Mouse (Mus musculus) embryonic facial prominence, embryonic 10.5 days (tissue): ENCODE measurements around the gene Sat2. TPM values are rescaled to one million over a fixed set of nuclear protein-coding genes. Genes with fewer than 3 reads are reported as not detected.
A peak's percentile ranks its signal among the peaks of the same experiment; 100 is the strongest.
"Not testable (repeated sequence)": the region's sequence is repeated elsewhere in the genome, so short reads cannot be mapped to it uniquely, and the experiment has no call there.

Source experiments
- DNase-seq: peaks from one replicate; pipeline ENCODE4 v3.0.0-alpha.2; 2017; ENCODE audit warnings: low spot score
- H3K27ac ChIP-seq: fragments of 300-500 bp; sonication (generic); replicated peaks from 2 replicates; pipeline ENCODE4 v1.5.1; 2016; ENCODE audit warnings: mild to moderate bottlenecking
- H3K27me3 ChIP-seq: fragments of 300-500 bp; sonication (generic); replicated peaks from 2 replicates; pipeline ENCODE4 v1.6.1; 2016; ENCODE audit warnings: low read depth, mild to moderate bottlenecking; ENCODE audit not compliant: poor library complexity, severe bottlenecking
- H3K36me3 ChIP-seq: fragments of 300-500 bp; sonication (generic); replicated peaks from 2 replicates; pipeline ENCODE4 v1.6.1; 2016; ENCODE audit warnings: mild to moderate bottlenecking, moderate library complexity
- H3K4me1 ChIP-seq: fragments of 300-500 bp; sonication (generic); 2 replicates; pipeline ENCODE4 v1.6.1; 2016
- H3K4me3 ChIP-seq: fragments of 300-500 bp; sonication (generic); 2 replicates; pipeline ENCODE4 v1.5.1; 2016; ENCODE audit warnings: mild to moderate bottlenecking, moderate library complexity
- H3K9me3 ChIP-seq: fragments of 300-500 bp; sonication (generic); 2 replicates; pipeline ENCODE4 v1.6.1; 2016; ENCODE audit warnings: mild to moderate bottlenecking
- WGBS: fragments of 180-500 bp; shearing (Covaris S2); methylation state at CpG from one replicate; pipeline ENCODE4 v1.1.7; 2016; 5-methylcytosine and 5-hydroxymethylcytosine counted together
- polyA plus RNA-seq: library from polyadenylated mRNA; unstranded; fragments of >200 nt; fragmentation: Nextera tagmentation; extraction: Ambion mirVana; gene quantifications from 2 replicates; pipeline ENCODE4 v1.2.1, GENCODE M21; 2016

The Sat2 gene
- polyA plus RNA-seq, 1 experiment from 2014 or later = 16.0 TPM

DNA sequence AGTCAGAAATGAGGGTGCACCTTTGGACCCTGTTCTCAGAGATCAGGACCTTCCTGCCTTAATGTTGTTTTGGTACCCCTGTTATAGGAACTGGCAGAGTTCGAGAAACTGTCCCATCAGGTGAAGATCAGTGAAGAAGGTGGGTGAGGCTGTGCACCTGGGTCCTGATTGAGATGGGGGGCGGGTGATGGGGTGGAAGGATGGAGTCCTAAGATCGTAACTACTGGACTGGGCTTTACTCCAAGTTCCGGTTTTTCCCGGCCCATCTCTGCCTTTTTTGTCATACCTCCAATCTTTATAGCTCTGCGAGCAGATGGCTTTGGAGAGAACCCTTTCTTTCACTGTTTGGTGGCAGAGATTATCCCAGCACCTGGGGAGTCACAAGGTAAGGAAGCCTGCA is 582 bp downstream of the Sat2 start:
- 51% methylated on average over 6 of the region's 6 CpGs for WGBS

DNA sequence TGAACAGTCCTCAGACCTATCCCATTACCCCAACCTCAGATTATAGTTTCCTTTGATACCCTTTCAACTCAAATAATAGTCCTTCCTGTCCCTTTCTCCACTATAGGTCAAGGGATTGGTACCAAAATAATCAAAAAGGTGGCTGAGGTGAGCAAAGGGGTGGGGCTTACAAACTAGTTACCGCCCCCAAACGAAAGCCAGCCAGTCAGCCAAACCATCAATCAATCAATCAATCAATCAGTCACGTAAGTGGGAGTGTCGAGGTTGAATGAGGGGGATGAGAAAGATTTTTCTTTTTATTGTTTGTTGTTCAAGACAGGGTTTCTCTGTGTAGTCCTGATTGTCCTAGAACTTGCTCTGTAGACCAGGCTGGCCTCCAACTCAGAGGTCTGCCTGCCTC is 1.2 kb downstream of the Sat2 start:
- 66% methylated on average over 4 of the region's 4 CpGs for WGBS
- H3K27me3 ChIP-seq = no peaks in the 10 kb centered on the region
- DNase-seq = no peak
- no peaks in the 10 kb centered on the region for H3K9me3 ChIP-seq
- no peak overlapping the region; the same call in 1 of the 2 replicates for H3K27ac ChIP-seq
- H3K36me3 ChIP-seq = no peaks in the 10 kb centered on the region
- peaks cover 18% of the 10 kb centered on the region for H3K4me1 ChIP-seq
- peak overlapping the region; percentile 67 for H3K4me3 ChIP-seq

More for the DNA sequence above, 582 bp downstream of the Sat2 start:
- H3K4me3 ChIP-seq = peak overlapping the region; percentile 67
- H3K27me3 ChIP-seq = peaks cover 5% of the 10 kb centered on the region; the same call in 1 of the 2 replicates
- H3K9me3 ChIP-seq = no peaks in the 10 kb centered on the region
- peak overlapping the region; percentile 91 for H3K27ac ChIP-seq
- no peak for DNase-seq
- no peaks in the 10 kb centered on the region for H3K36me3 ChIP-seq
- H3K4me1 ChIP-seq = peaks cover 18% of the 10 kb centered on the region

DNA sequence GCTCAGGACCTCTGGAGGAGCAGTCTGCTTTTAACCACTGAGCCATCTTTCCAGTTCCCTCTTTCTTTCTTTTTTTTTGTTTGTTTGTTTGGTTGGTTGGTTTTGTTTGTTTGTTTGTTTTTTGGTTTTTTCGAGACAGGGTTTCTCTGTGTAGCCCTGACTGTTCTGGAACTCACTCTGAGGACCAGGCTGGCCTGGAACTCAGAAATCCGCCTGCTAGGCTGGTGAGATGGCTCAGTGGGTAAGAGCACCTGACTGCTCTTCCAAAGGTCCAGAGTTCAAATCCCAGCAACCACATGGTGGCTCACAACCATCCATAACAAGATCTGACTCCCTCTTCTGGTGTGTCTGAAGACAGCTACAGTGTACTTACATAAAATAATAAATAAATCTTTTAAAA is 2.5 kb downstream of the Sat2 start:
- peaks cover 18% of the 10 kb centered on the region for H3K4me1 ChIP-seq
- not testable (repeated sequence) for H3K4me3 ChIP-seq, DNase-seq, H3K9me3 ChIP-seq, H3K36me3 ChIP-seq, H3K27me3 ChIP-seq, H3K27ac ChIP-seq
- WGBS = 84% methylated on average over 2 of the region's 2 CpGs

DNA sequence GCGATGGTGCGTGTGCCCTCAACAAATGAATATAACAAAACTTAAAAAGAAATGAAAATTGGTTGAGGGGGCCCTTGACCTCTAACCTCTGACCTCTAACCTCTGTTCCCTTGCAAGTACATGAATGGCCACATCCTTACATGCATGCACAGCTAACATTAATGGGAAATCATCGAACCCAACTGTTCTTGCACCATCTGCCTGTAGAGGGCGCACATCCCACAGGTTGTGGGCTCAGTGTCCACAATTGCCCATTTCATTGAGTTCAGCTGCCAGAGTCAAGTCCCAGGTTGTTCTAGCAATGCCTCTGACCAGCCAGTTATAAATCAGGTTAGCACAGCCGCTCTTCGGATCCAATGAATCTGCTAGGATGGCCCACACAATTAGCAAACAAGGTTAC is 6.5 kb downstream of the Sat2 start:
- WGBS = 35% methylated on average over 6 of the region's 6 CpGs

DNA sequence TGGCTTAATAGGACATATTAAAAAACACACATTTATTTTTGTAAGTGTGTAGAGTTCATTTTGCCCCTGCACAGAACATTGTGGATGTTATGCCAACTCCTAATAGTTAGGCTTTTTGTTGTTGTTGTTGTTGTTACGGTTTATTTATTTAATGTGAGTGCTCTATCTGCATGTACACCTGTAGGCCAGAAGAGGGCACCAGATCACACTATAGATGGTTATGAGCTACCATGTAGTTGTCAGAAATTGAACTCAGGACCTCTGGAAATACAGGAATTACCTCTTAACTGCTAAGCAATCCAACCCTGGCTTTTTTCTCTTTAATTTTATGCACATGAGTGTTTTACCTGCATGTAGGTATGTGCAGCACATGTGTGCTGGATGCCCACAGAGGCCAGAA is 8.0 kb downstream of the Sat2 start:
- Histone ChIP-seq H3K27ac (no peak overlapping the region), H3K4me1 (peaks cover 19% of the 10 kb centered on the region), H3K9me3 (no peaks in the 10 kb centered on the region), H3K27me3 (no peaks in the 10 kb centered on the region), H3K36me3 (peaks cover 7% of the 10 kb centered on the region), H3K4me3 (no peak overlapping the region)
- no peak for DNase-seq
- 68% methylated on average over 1 of the region's 1 CpGs for WGBS

More for the DNA sequence above, 6.5 kb downstream of the Sat2 start:
- H3K27me3 ChIP-seq = no peaks in the 10 kb centered on the region
- H3K36me3 ChIP-seq = 0 out of 2 replicates have a peak, but pooled peaks cover 4% of the 10 kb centered on the region
- H3K27ac ChIP-seq = no peak overlapping the region
- no peak overlapping the region for H3K4me3 ChIP-seq
- peak; percentile 85 for DNase-seq
- H3K4me1 ChIP-seq = peaks cover 7% of the 10 kb centered on the region; the same call in 1 of the 2 replicates
- H3K9me3 ChIP-seq = no peaks in the 10 kb centered on the region

DNA sequence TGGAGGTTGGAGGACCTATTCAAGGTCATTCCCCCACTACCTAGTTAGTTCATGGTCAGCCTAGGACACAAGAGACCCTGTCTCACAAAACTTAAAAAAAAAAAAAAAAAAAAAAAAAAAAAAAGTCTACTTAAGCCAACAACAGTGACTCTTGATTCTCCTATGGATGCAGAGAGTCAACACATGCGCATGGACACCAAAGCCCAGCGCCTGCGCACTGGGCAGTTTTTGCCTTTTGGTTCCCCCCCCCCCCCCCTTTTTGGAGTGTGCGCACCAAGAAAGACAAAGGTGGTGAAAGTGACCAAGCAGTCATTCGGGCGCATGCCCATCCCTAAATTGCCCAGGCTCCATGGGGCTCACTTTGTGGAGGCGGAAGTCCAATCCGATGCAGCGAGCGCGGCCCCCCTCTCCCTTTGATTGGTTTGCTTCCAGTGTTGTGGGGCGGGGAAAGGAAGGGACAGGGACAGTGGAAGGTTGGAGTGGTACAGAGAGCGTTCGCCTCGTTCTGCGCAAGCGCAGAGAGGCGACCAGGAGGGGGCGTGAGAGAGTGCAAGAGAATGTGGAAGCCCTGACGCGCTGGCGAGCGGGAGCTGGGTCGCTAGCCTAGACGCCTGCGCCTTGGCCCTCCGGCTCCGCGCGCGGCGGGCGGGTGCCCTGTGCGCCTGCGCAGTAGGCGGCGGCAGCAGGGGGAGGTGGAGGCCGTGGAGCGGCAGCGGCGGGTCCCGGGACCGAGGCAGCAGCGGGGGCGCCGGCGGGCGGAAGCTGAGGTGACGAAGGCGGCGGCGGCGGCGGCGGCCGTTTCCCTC is 10.7 kb downstream of the Sat2 start, which contains the start of gene Fxr2:
TSS of gene Fxr2 (plus strand) at position 707 of the 806 bp plus-strand sequence.
- WGBS = under 1% methylated on average over 55 of the region's 56 CpGs
- no peaks in the 10 kb centered on the region for H3K9me3 ChIP-seq
- peak within 1 kb of the TSS; percentile 99 for H3K4me3 ChIP-seq
- DNase-seq = peak; percentile 100
- no peaks in the 10 kb centered on the region for H3K27me3 ChIP-seq
- H3K27ac ChIP-seq = peak within 1 kb of the TSS; percentile 98
- H3K36me3 ChIP-seq = peaks cover 32% of the 10 kb centered on the region
- H3K4me1 ChIP-seq = peaks cover 28% of the 10 kb centered on the region

DNA sequence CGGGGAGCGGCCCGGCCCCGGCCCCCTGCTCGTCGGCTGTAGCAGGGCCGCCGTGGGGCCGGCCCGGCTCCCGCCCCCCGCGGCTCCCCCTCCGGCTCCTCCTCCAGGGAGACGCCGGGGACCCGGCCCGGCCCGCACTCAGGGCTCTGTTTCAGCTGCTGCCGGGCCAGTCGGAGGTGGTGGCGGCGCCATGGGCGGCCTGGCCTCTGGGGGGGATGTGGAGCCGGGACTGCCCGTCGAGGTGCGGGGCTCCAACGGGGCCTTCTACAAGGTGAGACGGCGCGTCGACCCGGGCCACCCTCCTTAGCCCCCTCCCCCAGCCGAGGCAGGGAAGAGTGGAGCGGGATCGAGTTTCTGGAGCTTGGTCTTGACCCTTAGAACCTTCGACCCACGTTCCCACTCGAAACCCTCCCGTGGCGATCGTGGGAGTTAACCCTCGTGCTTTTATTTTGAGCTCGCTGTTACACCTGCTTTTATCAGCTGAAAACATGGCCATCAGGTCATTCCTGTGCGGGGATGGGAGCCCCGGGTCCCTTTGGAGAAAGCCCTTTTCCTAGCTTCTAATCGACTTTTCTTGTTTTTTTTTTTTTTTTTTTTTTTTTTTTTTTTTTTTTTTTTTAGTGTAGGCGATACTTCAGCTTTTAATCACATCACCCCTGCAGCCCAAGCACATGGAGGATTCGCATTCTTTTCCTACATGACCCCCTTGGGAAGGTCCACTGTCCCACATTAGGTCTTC is 11.5 kb downstream of the Sat2 start:
- under 1% methylated on average over 50 of the region's 50 CpGs for WGBS
- Histone ChIP-seq H3K4me3 (peak overlapping the region; percentile 99), H3K4me1 (peaks cover 28% of the 10 kb centered on the region), H3K36me3 (peaks cover 40% of the 10 kb centered on the region), H3K27ac (peak overlapping the region; percentile 98), H3K9me3 (no peaks in the 10 kb centered on the region), H3K27me3 (no peaks in the 10 kb centered on the region)
- no peak for DNase-seq

DNA sequence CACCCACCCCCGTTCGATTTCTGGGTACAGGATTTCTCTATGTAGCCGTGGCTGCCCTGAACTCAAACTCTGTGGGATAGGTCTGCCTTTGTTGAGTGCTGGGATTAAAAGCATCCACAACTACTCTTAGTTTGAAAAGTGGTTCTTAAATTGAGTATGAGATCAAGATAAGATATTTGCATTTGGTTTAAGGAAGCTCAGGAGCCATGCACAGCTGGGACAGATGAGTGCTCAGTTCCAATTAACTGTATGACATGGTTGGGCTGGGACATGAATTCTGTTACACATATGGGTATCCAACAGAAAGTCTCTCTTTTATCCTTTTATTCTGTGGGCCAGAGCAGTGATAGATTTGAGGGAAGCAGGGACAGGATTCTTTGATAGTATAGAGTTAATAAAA is 13.6 kb downstream of the Sat2 start:
- Histone ChIP-seq H3K36me3 (peaks cover 62% of the 10 kb centered on the region), H3K27me3 (no peaks in the 10 kb centered on the region), H3K27ac (no peak overlapping the region), H3K4me3 (peak overlapping the region; percentile 21; the same call in 1 of the 2 replicates), H3K4me1 (peaks cover 28% of the 10 kb centered on the region), H3K9me3 (no peaks in the 10 kb centered on the region)
- WGBS = 94% methylated on average over 3 of the region's 3 CpGs
- DNase-seq = no peak

DNA sequence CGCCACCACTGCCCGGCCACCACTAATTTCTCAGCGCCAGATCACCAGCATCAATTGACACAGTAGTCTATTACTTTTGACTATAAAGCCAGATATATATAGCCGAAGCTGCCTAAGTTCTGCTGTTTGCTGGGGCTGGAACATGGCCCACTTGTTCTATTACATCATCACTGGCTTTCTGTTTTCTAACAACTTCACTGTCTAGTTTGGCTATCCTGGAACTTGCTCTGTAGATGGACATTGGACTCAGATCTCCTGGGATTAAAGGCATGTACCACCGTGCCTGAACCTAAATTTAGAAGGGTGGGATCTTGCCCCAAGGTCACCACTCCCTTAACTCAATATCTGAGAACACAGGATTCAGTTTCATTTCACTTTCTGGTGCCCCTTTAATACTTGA is 24.0 kb downstream of the Sat2 start:
- H3K36me3 ChIP-seq = peaks cover 99% of the 10 kb centered on the region
- H3K27me3 ChIP-seq = no peaks in the 10 kb centered on the region
- H3K27ac ChIP-seq = no peak overlapping the region
- no peaks in the 10 kb centered on the region for H3K4me1 ChIP-seq
- no peak for DNase-seq
- H3K4me3 ChIP-seq = no peak overlapping the region
- 97% methylated on average over 5 of the region's 5 CpGs for WGBS
- H3K9me3 ChIP-seq = no peaks in the 10 kb centered on the region

DNA sequence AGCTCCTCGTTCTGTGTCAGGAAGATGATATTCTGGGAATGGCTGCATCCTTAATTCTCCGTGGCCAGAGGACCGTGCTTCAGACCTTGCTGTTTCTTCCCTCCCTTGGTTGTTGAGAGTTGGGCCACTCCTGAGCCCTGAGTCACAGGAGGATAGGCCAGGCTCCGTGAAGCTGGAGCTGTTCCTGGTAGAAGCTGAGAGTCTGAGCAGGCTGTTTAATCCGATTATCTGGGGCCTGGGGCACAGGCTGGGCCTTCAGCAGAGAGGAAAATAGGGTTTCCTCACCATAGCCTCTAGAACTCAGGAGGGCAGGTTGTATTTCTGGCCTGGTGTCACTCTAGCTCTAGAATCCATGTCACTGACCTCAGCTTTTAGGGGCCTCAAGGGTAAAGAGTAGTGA is 31.6 kb downstream of the Sat2 start:
- no peaks in the 10 kb centered on the region for H3K9me3 ChIP-seq
- H3K27ac ChIP-seq = no peak overlapping the region
- H3K4me3 ChIP-seq = no peak overlapping the region
- H3K36me3 ChIP-seq = peaks cover 94% of the 10 kb centered on the region
- no peaks in the 10 kb centered on the region for H3K27me3 ChIP-seq
- DNase-seq = no peak
- peaks cover 39% of the 10 kb centered on the region for H3K4me1 ChIP-seq
- WGBS = 73% methylated on average over 5 of the region's 5 CpGs

DNA sequence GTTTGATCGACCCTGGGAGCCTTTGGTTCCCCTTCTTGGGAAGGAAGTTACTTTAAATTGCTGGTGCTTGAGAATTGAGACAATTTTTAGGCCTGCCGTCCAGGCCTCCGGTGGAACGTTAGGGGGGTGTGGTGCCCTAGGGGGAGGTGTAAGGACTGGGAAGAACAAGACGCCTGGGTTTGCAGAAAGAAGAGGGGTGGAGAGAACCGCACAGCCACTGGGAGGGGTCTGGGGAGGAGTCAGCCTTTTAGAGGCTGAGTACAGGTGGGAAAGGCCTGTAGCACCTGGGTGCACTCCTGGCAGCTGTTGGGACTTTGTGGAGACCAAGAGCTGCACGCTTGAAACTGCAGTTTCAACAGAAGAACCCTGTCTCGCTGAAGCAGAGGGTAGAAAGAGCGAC is 32.9 kb downstream of the Sat2 start:
- H3K4me3 ChIP-seq = peak overlapping the region; percentile 19
- WGBS = 39% methylated on average over 9 of the region's 9 CpGs
- DNase-seq = peak; percentile 29
- H3K9me3 ChIP-seq = no peaks in the 10 kb centered on the region
- peaks cover 39% of the 10 kb centered on the region for H3K4me1 ChIP-seq
- H3K27ac ChIP-seq = peak overlapping the region; percentile 71; the same call in 1 of the 2 replicates
- H3K36me3 ChIP-seq = peaks cover 94% of the 10 kb centered on the region
- H3K27me3 ChIP-seq = no peaks in the 10 kb centered on the region

DNA sequence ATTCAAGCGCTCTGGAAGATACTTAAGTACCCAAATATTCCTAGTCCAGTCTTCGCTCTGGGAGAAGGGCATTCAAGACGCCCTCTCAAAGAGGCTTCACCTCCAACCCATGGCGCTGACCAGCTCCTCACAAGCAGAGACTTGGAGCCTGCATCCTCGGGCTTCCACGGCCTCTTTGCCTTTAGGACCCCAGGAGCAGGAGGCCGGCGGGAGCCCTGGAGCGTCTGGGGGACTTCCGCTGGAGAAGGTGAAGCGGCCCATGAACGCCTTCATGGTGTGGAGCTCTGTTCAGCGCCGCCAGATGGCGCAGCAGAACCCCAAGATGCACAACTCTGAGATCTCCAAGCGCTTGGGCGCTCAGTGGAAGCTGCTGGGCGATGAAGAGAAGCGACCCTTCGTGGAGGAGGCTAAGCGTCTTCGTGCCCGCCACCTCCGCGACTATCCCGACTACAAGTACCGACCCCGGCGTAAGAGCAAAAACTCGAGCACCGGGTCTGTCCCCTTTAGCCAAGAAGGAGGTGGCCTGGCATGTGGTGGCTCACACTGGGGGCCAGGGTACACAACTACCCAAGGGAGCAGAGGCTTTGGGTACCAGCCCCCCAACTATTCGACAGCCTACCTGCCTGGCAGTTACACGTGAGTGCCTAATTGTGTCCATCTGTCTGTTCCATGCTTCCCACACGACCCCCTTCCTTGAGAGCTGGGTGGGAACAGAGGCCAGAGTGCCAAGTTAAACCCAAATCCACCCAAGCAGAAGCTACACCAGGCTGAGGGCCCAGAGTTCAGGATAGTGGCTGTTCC is 33.6 kb downstream of the Sat2 start, which contains the start of gene Sox15:
TSS of gene Sox15 (plus strand) at position 51 of the 801 bp plus-strand sequence.
- peaks cover 94% of the 10 kb centered on the region for H3K36me3 ChIP-seq
- H3K4me1 ChIP-seq = peaks cover 39% of the 10 kb centered on the region
- peak within 1 kb of the TSS; percentile 32 for H3K4me3 ChIP-seq
- no peaks in the 10 kb centered on the region for H3K9me3 ChIP-seq
- peak; percentile 83 for DNase-seq
- no peaks in the 10 kb centered on the region for H3K27me3 ChIP-seq
- WGBS = 22% methylated on average over 34 of the region's 34 CpGs
- H3K27ac ChIP-seq = peak within 1 kb of the TSS; percentile 71
